Mouse (Mus musculus) E14TG2a.4 (cell line): ENCODE data around the gene Fbl.
"Not testable (repeated sequence)": the region's sequence is repeated elsewhere in the genome, so short reads cannot be mapped to it uniquely, and the experiment has no call there.

ENCODE experiments used
- H3K27me3 ChIP-seq: 2 replicates; pipeline ENCODE4 v1.6.1; 2014; ENCODE audit warnings: low read length, control low read depth; ENCODE audit not compliant: insufficient read depth
- H3K36me3 ChIP-seq: 2 replicates; pipeline ENCODE4 v1.6.1; 2014; ENCODE audit warnings: low read length, control low read depth; ENCODE audit not compliant: insufficient read depth
- H3K4me1 ChIP-seq: replicated peaks from 2 replicates; pipeline ENCODE4 v1.6.1; 2014; ENCODE audit warnings: low read depth, low read length, control low read depth
- H3K4me3 ChIP-seq: replicated peaks from 2 replicates; pipeline ENCODE4 v1.5.1; 2014; ENCODE audit warnings: mild to moderate bottlenecking, low read length
- H3K9me3 ChIP-seq: 2 replicates; pipeline ENCODE4 v1.6.1; 2014; ENCODE audit warnings: low read length, control low read depth
- CTCF ChIP-seq: conservative IDR thresholded peaks from 2 replicates; pipeline ENCODE4 v1.5.1; 2014; ENCODE audit warnings: low read length
- NANOG ChIP-seq: IDR thresholded peaks from 2 replicates; pipeline ENCODE4 v1.6.1; 2014; ENCODE audit warnings: borderline replicate concordance, low read length, mixed read lengths
- POU5F1 ChIP-seq: IDR thresholded peaks from 2 replicates; pipeline ENCODE4 v1.6.1; 2014; ENCODE audit warnings: low read length, borderline replicate concordance

The Fbl gene

DNA sequence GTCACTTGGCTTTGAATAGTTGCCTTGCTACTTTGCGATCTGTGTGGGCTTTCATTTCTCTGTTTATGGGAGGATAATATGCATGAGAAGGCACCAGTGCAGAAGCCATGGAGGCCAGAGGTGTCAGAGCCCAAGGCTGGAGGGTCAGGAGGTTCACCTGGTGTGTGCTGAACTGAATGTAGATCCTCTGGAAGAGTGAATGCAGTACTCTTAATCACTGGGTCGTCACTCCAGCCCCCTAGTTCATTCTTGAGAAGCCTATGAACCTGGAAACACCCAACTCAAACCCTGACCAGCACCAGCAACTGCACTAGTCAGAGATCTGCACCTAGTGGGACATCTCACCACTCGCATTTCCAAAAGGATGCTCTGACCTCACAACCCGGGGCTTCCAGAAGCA, 29.5 kb downstream of the Fbl start:
- no peak for TF ChIP-seq CTCF
- no peak for TF ChIP-seq POU5F1
- TF ChIP-seq NANOG, result no peak
- Histone ChIP-seq H3K27me3 (no peaks in the 10 kb centered on the region), H3K36me3 (peaks cover 46% of the 10 kb centered on the region), H3K4me1 (peaks cover 39% of the 10 kb centered on the region), H3K4me3 (no peak overlapping the region), H3K9me3 (no peaks in the 10 kb centered on the region)

GRCm38 (mm10) chr7:28203207-28204108, 33.9 kb downstream of the Fbl start:
- H3K36me3 ChIP-seq, result peaks cover 8% of the 10 kb centered on the region
- TF ChIP-seq CTCF (peak; percentile 19; the same call in 1 of the 2 replicates), NANOG (no peak)
- no peaks in the 10 kb centered on the region for H3K9me3 ChIP-seq
- H3K27me3 ChIP-seq, result no peaks in the 10 kb centered on the region
- peaks cover 13% of the 10 kb centered on the region for H3K4me1 ChIP-seq
- H3K4me3 ChIP-seq, result no peak overlapping the region

GRCm38 (mm10) chr7:28206044-28206600, 36.6 kb downstream of the Fbl start:
- Histone ChIP-seq H3K27me3 (no peaks in the 10 kb centered on the region), H3K36me3 (no peaks in the 10 kb centered on the region), H3K4me3 (no peak overlapping the region), H3K9me3 (no peaks in the 10 kb centered on the region), H3K4me1 (peaks cover 22% of the 10 kb centered on the region)
- TF ChIP-seq NANOG (no peak), POU5F1 (no peak), CTCF (no peak)

GRCm38 (mm10) chr7:28208396-28208987, 39.0 kb downstream of the Fbl start:
- H3K9me3 ChIP-seq, result no peaks in the 10 kb centered on the region
- peak overlapping the region; percentile 73 for H3K4me3 ChIP-seq
- no peaks in the 10 kb centered on the region for H3K36me3 ChIP-seq
- peaks cover 30% of the 10 kb centered on the region for H3K4me1 ChIP-seq
- no peaks in the 10 kb centered on the region for H3K27me3 ChIP-seq
- TF ChIP-seq CTCF, result no peak
- no peak for TF ChIP-seq POU5F1
- TF ChIP-seq NANOG, result no peak

DNA sequence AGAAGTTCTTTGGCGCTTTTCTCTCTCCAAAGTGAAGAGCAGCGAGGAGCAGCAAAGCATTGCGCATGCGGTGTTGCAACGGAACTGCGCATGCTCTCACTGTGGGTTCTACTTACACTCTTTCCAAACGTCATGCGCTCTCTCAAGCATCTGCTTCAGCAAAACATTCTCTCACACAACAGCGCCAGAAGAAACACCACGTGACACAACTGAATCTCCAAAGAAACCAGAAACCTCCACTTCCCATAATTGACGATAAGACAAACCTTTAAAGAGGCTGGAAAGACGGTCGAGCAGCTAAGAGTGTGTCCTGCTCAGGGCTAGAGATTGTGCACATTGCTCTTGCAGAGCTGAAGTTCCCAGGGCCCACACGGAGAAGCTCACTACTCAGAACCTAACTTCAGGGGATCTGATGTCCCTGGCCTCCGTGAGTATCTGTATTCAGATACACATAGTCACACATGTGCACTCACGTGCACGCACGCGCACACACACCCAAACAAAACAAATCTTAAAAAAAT, 39.5 kb downstream of the Fbl start:
- Histone ChIP-seq H3K36me3 (no peaks in the 10 kb centered on the region), H3K9me3 (no peaks in the 10 kb centered on the region), H3K27me3 (no peaks in the 10 kb centered on the region), H3K4me3 (peak overlapping the region; percentile 73), H3K4me1 (peaks cover 32% of the 10 kb centered on the region)
- TF ChIP-seq CTCF (no peak), POU5F1 (no peak), NANOG (no peak)

DNA sequence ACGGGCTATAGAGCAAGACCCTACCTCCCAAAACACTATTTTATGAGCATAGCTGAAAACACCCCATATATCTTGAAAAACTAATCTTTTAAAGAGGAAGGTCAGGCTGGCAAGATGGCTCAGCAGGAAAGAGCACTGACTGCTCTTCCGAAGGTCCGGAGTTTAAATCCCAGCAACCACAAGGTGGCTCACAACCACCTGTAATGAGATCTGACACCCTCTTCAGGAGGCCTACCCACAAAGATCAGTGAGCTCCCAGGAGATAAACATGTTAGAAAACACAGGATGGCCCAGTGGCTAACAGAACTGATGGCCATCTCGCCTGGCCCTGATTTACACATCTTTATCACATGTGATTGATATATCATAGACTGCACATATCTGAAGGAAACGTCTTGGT, 41.2 kb downstream of the Fbl start:
- peak; percentile 17; the same call in 1 of the 2 replicates for TF ChIP-seq CTCF
- no peak for TF ChIP-seq NANOG

DNA sequence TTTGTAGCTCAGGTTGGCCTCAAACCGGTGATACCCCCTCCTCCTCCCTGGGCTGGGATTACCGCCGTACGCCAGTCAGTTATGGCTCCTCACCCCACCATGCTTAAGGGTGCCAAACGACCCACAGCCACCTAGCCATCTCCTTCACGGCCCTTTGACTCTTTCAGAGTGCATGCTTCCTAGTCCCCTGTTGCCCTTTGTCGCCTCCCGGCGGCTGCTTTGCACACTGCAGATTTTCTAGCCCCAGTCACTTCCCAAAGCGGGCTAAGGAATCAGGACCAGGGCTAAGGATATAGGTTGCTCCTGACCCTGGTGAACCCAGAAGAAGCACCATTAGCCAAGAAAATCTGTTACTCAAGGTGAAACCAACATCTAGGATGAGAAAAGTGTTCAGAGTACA, 44.6 kb downstream of the Fbl start:
- peaks cover 28% of the 10 kb centered on the region for H3K9me3 ChIP-seq
- H3K4me1 ChIP-seq, result peaks cover 32% of the 10 kb centered on the region
- no peaks in the 10 kb centered on the region for H3K36me3 ChIP-seq
- no peaks in the 10 kb centered on the region for H3K27me3 ChIP-seq
- peak; percentile 93 for TF ChIP-seq CTCF
- TF ChIP-seq POU5F1, result no peak
- H3K4me3 ChIP-seq, result peak overlapping the region; percentile 53

More for the DNA sequence above, 41.2 kb downstream of the Fbl start:
- Histone ChIP-seq H3K27me3 (no peaks in the 10 kb centered on the region), H3K4me1 (peaks cover 39% of the 10 kb centered on the region), H3K36me3 (no peaks in the 10 kb centered on the region), H3K9me3 (no peaks in the 10 kb centered on the region), H3K4me3 (no peak overlapping the region)

- H3K27me3 ChIP-seq, result not testable (repeated sequence)
Measured at GRCm38 (mm10) chr7:28215950-28216349, 46.4 kb downstream of the Fbl start.

DNA sequence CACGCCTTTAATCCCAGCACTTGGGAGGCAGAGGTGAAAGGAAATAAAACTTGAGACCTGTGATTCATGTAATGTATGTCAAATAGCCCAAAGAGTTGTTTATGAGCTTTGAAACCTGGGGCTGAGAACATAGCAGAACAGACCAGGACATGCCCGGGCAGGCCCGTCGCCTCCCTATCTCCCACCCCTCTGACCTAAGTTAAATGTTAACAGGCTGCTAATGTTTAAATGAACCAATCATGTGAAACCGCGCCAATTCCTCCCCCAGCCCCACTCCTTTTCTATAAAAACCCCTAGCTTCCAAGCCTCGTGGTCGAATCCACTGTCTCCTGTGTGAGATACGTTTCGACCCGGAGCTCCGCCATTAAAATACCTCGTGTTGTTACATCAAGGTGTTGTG, 48.3 kb downstream of the Fbl start:
- not testable (repeated sequence) for H3K4me3 ChIP-seq, H3K27me3 ChIP-seq, H3K36me3 ChIP-seq
- Histone ChIP-seq H3K4me1 (peaks cover 21% of the 10 kb centered on the region), H3K9me3 (peaks cover 65% of the 10 kb centered on the region)

More at GRCm38 (mm10) chr7:28215950-28216349, 46.4 kb downstream of the Fbl start:
- peaks cover 28% of the 10 kb centered on the region for H3K4me1 ChIP-seq
- not testable (repeated sequence) for H3K4me3 ChIP-seq, H3K36me3 ChIP-seq
- peaks cover 46% of the 10 kb centered on the region for H3K9me3 ChIP-seq

DNA sequence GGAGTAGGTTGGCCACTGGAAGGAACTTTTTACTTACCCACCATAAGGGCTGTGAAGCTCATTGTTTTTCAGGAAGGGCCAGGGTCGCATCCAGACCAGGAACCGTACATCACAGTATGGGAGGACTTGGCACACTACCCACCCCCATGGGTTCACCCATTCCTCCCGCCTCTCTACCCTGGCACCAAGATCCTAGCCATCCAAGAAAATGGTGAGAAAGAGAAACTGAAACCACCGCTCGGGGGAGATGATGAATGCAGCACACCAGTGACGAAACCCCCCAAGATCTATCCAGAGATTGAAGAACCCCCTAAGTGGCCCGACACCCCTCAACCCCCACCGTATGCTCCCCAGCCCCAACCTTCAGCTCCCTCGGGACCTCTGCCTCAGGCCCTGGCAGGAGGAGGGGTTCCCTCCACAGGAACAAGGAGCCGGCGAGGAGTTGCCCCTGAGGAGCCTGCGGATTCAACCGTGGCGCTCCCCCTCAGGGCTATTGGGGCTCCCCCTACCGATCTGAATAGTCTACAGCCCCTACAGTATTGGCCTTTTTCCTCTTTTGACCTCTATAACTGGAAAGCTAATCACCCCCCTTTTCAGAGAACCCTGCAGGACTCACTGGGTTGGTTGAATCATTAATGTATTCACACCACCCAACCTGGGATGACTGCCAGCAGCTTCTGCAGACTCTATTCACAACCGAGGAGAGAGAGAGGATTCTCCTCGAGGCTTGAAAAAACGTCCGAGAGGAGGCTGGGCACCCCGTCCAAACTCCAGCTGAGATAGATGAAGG, 49.6 kb downstream of the Fbl start:
- not testable (repeated sequence) for H3K36me3 ChIP-seq, H3K4me3 ChIP-seq, H3K27me3 ChIP-seq
- H3K4me1 ChIP-seq, result peaks cover 12% of the 10 kb centered on the region
- H3K9me3 ChIP-seq, result peaks cover 77% of the 10 kb centered on the region

- H3K27me3 ChIP-seq, H3K4me1 ChIP-seq, H3K4me3 ChIP-seq, H3K36me3 ChIP-seq: not testable (repeated sequence)
- peaks cover 96% of the 10 kb centered on the region for H3K9me3 ChIP-seq
Measured at GRCm38 (mm10) chr7:28226836-28227235, 57.3 kb downstream of the Fbl start.

- H3K9me3 ChIP-seq, result peaks cover 96% of the 10 kb centered on the region
- H3K36me3 ChIP-seq, H3K4me3 ChIP-seq, H3K27me3 ChIP-seq, H3K4me1 ChIP-seq: not testable (repeated sequence)
Measured at GRCm38 (mm10) chr7:28227421-28227820, 57.9 kb downstream of the Fbl start.
